Mouse (Mus musculus) forebrain, embryonic 12.5 days (tissue): ENCODE data around the gene Ppp4r1. TPM values are rescaled to one million over a fixed set of nuclear protein-coding genes. Genes with fewer than 3 reads are reported as not detected.
A peak's percentile ranks its signal among the peaks of the same experiment; 100 is the strongest.

ENCODE experiments used
- ATAC-seq: fragments of 200-750 bp; cut with Nextera tagmentation; 2 replicates; pipeline ENCODE4 v1.8.0; 2017; ENCODE audit warnings: moderate TSS enrichment; ENCODE audit not compliant: low FRiP score
- H3K27ac ChIP-seq: fragments of 300-500 bp; sonication (generic); 2 replicates; pipeline ENCODE4 v1.5.1; 2016; ENCODE audit warnings: mild to moderate bottlenecking
- H3K27me3 ChIP-seq: fragments of 300-500 bp; sonication (generic); 2 replicates; pipeline ENCODE4 v1.6.1; 2016; ENCODE audit warnings: mild to moderate bottlenecking
- H3K36me3 ChIP-seq: fragments of 300-500 bp; sonication (generic); replicated peaks from 2 replicates; pipeline ENCODE4 v1.6.1; 2016; ENCODE audit warnings: mild to moderate bottlenecking
- H3K4me1 ChIP-seq: fragments of 300-500 bp; sonication (generic); 2 replicates; pipeline ENCODE4 v1.6.1; 2016
- H3K4me2 ChIP-seq: fragments of 300-500 bp; sonication (generic); 2 replicates; pipeline ENCODE4 v1.6.1; 2016; ENCODE audit warnings: mild to moderate bottlenecking, moderate library complexity
- H3K4me3 ChIP-seq: fragments of 300-500 bp; sonication (generic); replicated peaks from 2 replicates; pipeline ENCODE4 v1.5.1; 2016; ENCODE audit warnings: mild to moderate bottlenecking
- H3K9ac ChIP-seq: fragments of 300-500 bp; sonication (generic); 2 replicates; pipeline ENCODE4 v1.6.1; 2016; ENCODE audit warnings: mild to moderate bottlenecking
- H3K9me3 ChIP-seq: fragments of 300-500 bp; sonication (generic); 2 replicates; pipeline ENCODE4 v1.6.1; 2016
- WGBS: fragments of 180-500 bp; shearing (Covaris S2); methylation state at CpG from one replicate; pipeline ENCODE4 v1.1.7; 2016; 5-methylcytosine and 5-hydroxymethylcytosine counted together
- polyA plus RNA-seq: library from polyadenylated mRNA; unstranded; fragments of >200 nt; fragmentation: Nextera tagmentation; extraction: Ambion mirVana; gene quantifications from 2 replicates; pipeline ENCODE4 v1.2.1, GENCODE M21; 2016

The Ppp4r1 gene
- polyA plus RNA-seq, 1 experiment from 2014 or later, result 59.3 TPM

GRCm38 (mm10) chr17:65776228-65776627, 6.1 kb upstream of the Ppp4r1 start:
- WGBS, result 78% methylated on average over 1 of the region's 1 CpGs
- Histone ChIP-seq H3K36me3 (no peaks in the 10 kb centered on the region), H3K9ac (no peak overlapping the region), H3K9me3 (no peaks in the 10 kb centered on the region), H3K27me3 (0 out of 2 replicates have a peak, but pooled peaks cover 8% of the 10 kb centered on the region), H3K4me3 (no peak overlapping the region), H3K27ac (no peak overlapping the region), H3K4me1 (peaks cover 13% of the 10 kb centered on the region), H3K4me2 (no peak overlapping the region)
- no peak for ATAC-seq

- Histone ChIP-seq H3K27me3 (0 out of 2 replicates have a peak, but pooled peaks cover 8% of the 10 kb centered on the region), H3K4me3 (no peak overlapping the region), H3K4me2 (no peak overlapping the region), H3K4me1 (peaks cover 12% of the 10 kb centered on the region), H3K27ac (no peak overlapping the region), H3K9me3 (no peaks in the 10 kb centered on the region), H3K9ac (no peak overlapping the region), H3K36me3 (no peaks in the 10 kb centered on the region)
- ATAC-seq, result no peak
- WGBS, result 77% methylated on average over 4 of the region's 4 CpGs
Observed at GRCm38 (mm10) chr17:65777461-65777860, 4.9 kb upstream of the Ppp4r1 start.

- Histone ChIP-seq H3K9ac (no peak overlapping the region), H3K27ac (no peak overlapping the region), H3K9me3 (no peaks in the 10 kb centered on the region), H3K4me3 (no peak overlapping the region), H3K4me1 (peaks cover 17% of the 10 kb centered on the region), H3K27me3 (no peaks in the 10 kb centered on the region), H3K4me2 (no peak overlapping the region), H3K36me3 (peaks cover 7% of the 10 kb centered on the region; the same call in 1 of the 2 replicates)
- ATAC-seq, result no peak
- WGBS, result 97% methylated on average over 2 of the region's 2 CpGs
Observed at GRCm38 (mm10) chr17:65780970-65781369, 1.4 kb upstream of the Ppp4r1 start.

GRCm38 (mm10) chr17:65783182-65784161, 1.1 kb downstream of the Ppp4r1 start:
- Histone ChIP-seq H3K9me3 (no peaks in the 10 kb centered on the region), H3K9ac (peak overlapping the region; percentile 99), H3K4me1 (peaks cover 20% of the 10 kb centered on the region), H3K36me3 (peaks cover 13% of the 10 kb centered on the region; the same call in 1 of the 2 replicates), H3K27me3 (no peaks in the 10 kb centered on the region), H3K4me2 (peak overlapping the region; percentile 60), H3K27ac (peak overlapping the region; percentile 100), H3K4me3 (peak overlapping the region; percentile 95)
- WGBS, result under 1% methylated on average over 65 of the region's 135 CpGs
- ATAC-seq, result peak; percentile 57

- Histone ChIP-seq H3K9ac (peak overlapping the region; percentile 99), H3K36me3 (peaks cover 13% of the 10 kb centered on the region; the same call in 1 of the 2 replicates), H3K4me3 (peak overlapping the region; percentile 95), H3K27ac (no peak overlapping the region), H3K9me3 (no peaks in the 10 kb centered on the region), H3K27me3 (no peaks in the 10 kb centered on the region), H3K4me2 (peak overlapping the region; percentile 60), H3K4me1 (peaks cover 26% of the 10 kb centered on the region)
- no peak for ATAC-seq
- 78% methylated on average over 8 of the region's 8 CpGs for WGBS
Observed at GRCm38 (mm10) chr17:65784610-65785140, 2.3 kb downstream of the Ppp4r1 start.

DNA sequence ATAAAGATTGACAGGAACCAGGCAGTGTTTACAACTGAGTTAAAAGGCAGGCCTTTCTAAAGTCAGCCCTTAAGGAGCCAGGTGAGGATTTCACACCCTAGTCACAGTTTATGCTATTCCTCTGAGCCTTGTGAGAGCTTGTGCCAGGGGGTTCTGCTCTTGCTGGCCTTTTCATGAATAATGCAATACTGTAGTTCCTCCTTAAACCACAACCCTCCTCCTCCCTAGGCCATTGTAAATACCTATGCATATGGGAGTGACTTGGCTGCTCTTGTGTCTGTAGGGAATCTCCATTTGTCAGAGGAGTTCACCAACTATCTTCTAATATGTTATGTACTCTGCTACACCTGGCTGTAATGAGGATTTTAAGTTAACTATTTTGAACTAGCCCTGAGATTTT, 3.3 kb downstream of the Ppp4r1 start:
- H3K36me3 ChIP-seq, result peaks cover 13% of the 10 kb centered on the region; the same call in 1 of the 2 replicates
- peaks cover 26% of the 10 kb centered on the region for H3K4me1 ChIP-seq
- H3K4me2 ChIP-seq, result no peak overlapping the region
- no peaks in the 10 kb centered on the region for H3K9me3 ChIP-seq
- no peak overlapping the region for H3K27ac ChIP-seq
- no peaks in the 10 kb centered on the region for H3K27me3 ChIP-seq
- H3K9ac ChIP-seq, result no peak overlapping the region
- no peak for ATAC-seq
- H3K4me3 ChIP-seq, result no peak overlapping the region

DNA sequence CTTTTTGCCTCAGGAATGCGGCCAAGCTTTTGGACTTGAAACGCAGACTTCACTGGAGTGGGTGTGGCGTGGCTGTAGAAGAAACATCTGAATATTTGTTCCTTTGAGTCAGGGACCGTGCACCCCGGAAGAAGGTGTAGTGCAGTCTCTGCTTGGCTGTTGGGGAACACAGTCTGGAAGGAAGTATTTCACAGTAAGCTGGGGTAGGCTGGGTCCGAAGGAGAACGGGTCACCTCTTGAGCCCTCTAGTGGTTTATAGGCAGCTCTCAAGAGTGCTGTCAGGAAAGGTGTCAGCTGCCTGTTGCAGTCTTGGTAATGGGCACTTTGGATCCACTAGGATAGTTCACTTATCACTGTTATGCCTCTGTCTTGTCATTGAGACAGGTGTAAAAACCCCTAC, 3.9 kb downstream of the Ppp4r1 start:
- no peak overlapping the region for H3K27ac ChIP-seq
- H3K27me3 ChIP-seq, result no peaks in the 10 kb centered on the region
- no peak overlapping the region for H3K4me2 ChIP-seq
- H3K4me1 ChIP-seq, result peaks cover 26% of the 10 kb centered on the region
- no peaks in the 10 kb centered on the region for H3K9me3 ChIP-seq
- peaks cover 13% of the 10 kb centered on the region; the same call in 1 of the 2 replicates for H3K36me3 ChIP-seq
- WGBS, result 90% methylated on average over 7 of the region's 7 CpGs
- no peak for ATAC-seq
- H3K4me3 ChIP-seq, result no peak overlapping the region
- H3K9ac ChIP-seq, result no peak overlapping the region

DNA sequence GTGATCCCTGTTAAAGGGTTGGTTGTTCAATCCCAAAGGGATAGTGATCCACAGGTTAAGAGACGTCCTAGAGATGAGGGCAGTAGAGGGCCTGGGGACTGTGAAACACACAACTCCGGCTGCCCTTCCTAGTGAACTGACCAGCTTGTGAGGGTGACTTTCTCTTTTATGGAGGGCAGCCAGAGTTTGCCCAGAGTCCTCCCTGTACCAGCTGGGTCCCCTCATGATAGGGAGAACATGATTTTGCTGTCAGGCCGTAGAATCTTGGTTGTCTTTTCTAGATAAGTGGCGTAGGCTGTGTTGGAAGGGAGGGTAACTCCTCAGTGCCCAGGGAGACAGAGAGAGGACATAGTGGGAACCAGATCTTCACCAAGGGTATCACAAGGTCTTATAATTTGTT, 4.9 kb downstream of the Ppp4r1 start:
- no peak overlapping the region for H3K9ac ChIP-seq
- H3K36me3 ChIP-seq, result peaks cover 13% of the 10 kb centered on the region; the same call in 1 of the 2 replicates
- no peaks in the 10 kb centered on the region for H3K27me3 ChIP-seq
- WGBS, result 94% methylated on average over 4 of the region's 4 CpGs
- H3K4me1 ChIP-seq, result peaks cover 20% of the 10 kb centered on the region
- H3K4me2 ChIP-seq, result no peak overlapping the region
- ATAC-seq, result no peak
- H3K9me3 ChIP-seq, result no peaks in the 10 kb centered on the region
- no peak overlapping the region for H3K27ac ChIP-seq
- H3K4me3 ChIP-seq, result no peak overlapping the region

- H3K4me2 ChIP-seq, result no peak overlapping the region
- 89% methylated on average over 12 of the region's 12 CpGs for WGBS
- H3K27ac ChIP-seq, result no peak overlapping the region
- H3K9me3 ChIP-seq, result no peaks in the 10 kb centered on the region
- no peak overlapping the region for H3K9ac ChIP-seq
- H3K4me3 ChIP-seq, result no peak overlapping the region
- no peaks in the 10 kb centered on the region for H3K27me3 ChIP-seq
- peaks cover 20% of the 10 kb centered on the region for H3K4me1 ChIP-seq
- peaks cover 13% of the 10 kb centered on the region; the same call in 1 of the 2 replicates for H3K36me3 ChIP-seq
- no peak for ATAC-seq
Observed at GRCm38 (mm10) chr17:65788542-65789291, 6.3 kb downstream of the Ppp4r1 start.

GRCm38 (mm10) chr17:65789576-65789975, 7.2 kb downstream of the Ppp4r1 start:
- Histone ChIP-seq H3K4me1 (peaks cover 16% of the 10 kb centered on the region), H3K27me3 (no peaks in the 10 kb centered on the region), H3K9ac (no peak overlapping the region), H3K27ac (no peak overlapping the region), H3K9me3 (no peaks in the 10 kb centered on the region), H3K4me3 (no peak overlapping the region), H3K36me3 (peaks cover 13% of the 10 kb centered on the region; the same call in 1 of the 2 replicates), H3K4me2 (no peak overlapping the region)
- ATAC-seq, result no peak
- 88% methylated on average over 6 of the region's 6 CpGs for WGBS

GRCm38 (mm10) chr17:65791161-65791560, 8.8 kb downstream of the Ppp4r1 start:
- WGBS, result 89% methylated on average over 2 of the region's 2 CpGs
- Histone ChIP-seq H3K9me3 (no peaks in the 10 kb centered on the region), H3K36me3 (peaks cover 11% of the 10 kb centered on the region; the same call in 1 of the 2 replicates), H3K27ac (no peak overlapping the region), H3K4me3 (no peak overlapping the region), H3K4me1 (peaks cover 12% of the 10 kb centered on the region), H3K4me2 (no peak overlapping the region), H3K9ac (no peak overlapping the region), H3K27me3 (no peaks in the 10 kb centered on the region)
- ATAC-seq, result no peak
